ENCODE assay signal across 13 mouse cellular contexts in genomic region chr3:103772846-103773245, GRCm38 (mm10). TPM values are rescaled to one million over a fixed set of nuclear protein-coding genes. Genes with fewer than 3 reads are reported as not detected.
DNase-seq lines count a peak whose midpoint lies in the region; ATAC-seq and TF ChIP-seq lines count a peak whose summit lies in the region.
"Had no signal": no experiment of that assay in that cellular context is flagged by ENCODE, and none has a peak within 500 bp of the region (broad histone marks: within the 10 kb centered on the region; RNA-seq: fewer than 3 reads in every experiment).

No protein-coding gene starts in this region.

- no peaks in the 10 kb centered on the region for H3K27me3 ChIP-seq in cerebellum, adult 2 months (ENCODE audit: control insufficient read depth, insufficient read depth, low read length)
- no peaks in the 10 kb centered on the region for H3K27me3 ChIP-seq in thymus, adult 2 months (ENCODE audit: control insufficient read depth, insufficient read depth, low read length)
- no peaks in the 10 kb centered on the region for H3K27me3 ChIP-seq in splenic B cell, adult 2 months (ENCODE audit: control insufficient read depth, insufficient read depth, low read length, poor library complexity, severe bottlenecking)
- H3K27me3 ChIP-seq in midbrain, embryonic 13.5 days, result no peaks in the 10 kb centered on the region
- H3K27me3 ChIP-seq: embryonic facial prominence, embryonic 15.5 days; neural tube, embryonic 13.5 days had no signal

- no peaks in the 10 kb centered on the region for H3K9me3 ChIP-seq in midbrain, embryonic 13.5 days
- H3K9me3 ChIP-seq: embryonic facial prominence, embryonic 15.5 days; neural tube, embryonic 13.5 days had no signal

- DNase-seq in cerebellum, adult 2 months, result no peak
- no peak for DNase-seq in cerebellum, postnatal 36 days
- DNase-seq in thymus, adult 2 months, result no peak
- no peak for DNase-seq in thymus, postnatal 25 days
- peak; percentile 39 for DNase-seq in kidney, adult 18-20 months
- DNase-seq in splenic B cell, adult 2 months (ENCODE audit: low read depth, low spot score), result peak; percentile 75
- no peak for DNase-seq in yolk sac, embryonic 10.5 days (ENCODE audit: low spot score)
- DNase-seq: lung, embryonic 14.5 days had no signal

- peaks cover 24% of the 10 kb centered on the region for H3K4me1 ChIP-seq in cerebellum, adult 2 months (ENCODE audit: control insufficient read depth, insufficient read depth, low read length)
- H3K4me1 ChIP-seq in thymus, adult 2 months (replicated peaks; ENCODE audit: control insufficient read depth, insufficient read depth, low read length), result peaks cover 26% of the 10 kb centered on the region
- H3K4me1 ChIP-seq in midbrain, embryonic 13.5 days (replicated peaks), result 0 out of 2 replicates have a peak, but pooled peaks cover 2% of the 10 kb centered on the region

- no peak overlapping the region for H3K4me3 ChIP-seq in cerebellum, adult 2 months (replicated peaks; ENCODE audit: insufficient read depth, low read depth, low read length)
- H3K4me3 ChIP-seq in thymus, adult 2 months (ENCODE audit: control insufficient read depth, insufficient read depth, low read length), result no peak overlapping the region
- H3K4me3 ChIP-seq in midbrain, embryonic 13.5 days (replicated peaks), result no peak overlapping the region
- H3K4me3 ChIP-seq: embryonic facial prominence, embryonic 15.5 days; neural tube, embryonic 13.5 days had no signal

- no peak for TF ChIP-seq POLR2A in cerebellum, adult 2 months (IDR thresholded peaks at IDR 0.05; ENCODE audit: borderline replicate concordance, insufficient read depth, low read length)
- no peak for TF ChIP-seq POLR2A in thymus, adult 2 months (IDR thresholded peaks at IDR 0.05; ENCODE audit: control insufficient read depth, extremely low read depth, insufficient read depth, low read length, poor library complexity)

- H3K36me3 ChIP-seq in thymus, adult 2 months (ENCODE audit: control insufficient read depth, insufficient read depth, low read length), result peaks cover 30% of the 10 kb centered on the region
- peaks cover 3% of the 10 kb centered on the region for H3K36me3 ChIP-seq in splenic B cell, adult 2 months (ENCODE audit: control insufficient read depth, insufficient read depth, low read length, poor library complexity, severe bottlenecking)
- H3K36me3 ChIP-seq in midbrain, embryonic 13.5 days, result peaks cover 29% of the 10 kb centered on the region

- no peak for TF ChIP-seq CTCF in cerebellum, adult 2 months (IDR thresholded peaks at IDR 0.05; ENCODE audit: borderline replicate concordance, insufficient read depth, low read depth, low read length)
- no peak for TF ChIP-seq CTCF in thymus, adult 2 months (IDR thresholded peaks at IDR 0.05; ENCODE audit: borderline replicate concordance, control insufficient read depth, extremely low read depth, insufficient read depth, low read length, poor library complexity)

- no peak for ATAC-seq in midbrain, embryonic 13.5 days

- no peak overlapping the region for H3K4me2 ChIP-seq in midbrain, embryonic 13.5 days (replicated peaks)
- H3K4me2 ChIP-seq: embryonic facial prominence, embryonic 15.5 days; lung, embryonic 14.5 days; neural tube, embryonic 13.5 days had no signal

- H3K9ac ChIP-seq in midbrain, embryonic 13.5 days (replicated peaks), result no peak overlapping the region
- H3K9ac ChIP-seq: embryonic facial prominence, embryonic 15.5 days; lung, embryonic 14.5 days; neural tube, embryonic 13.5 days had no signal

- WGBS in cerebellum, adult 2 months, result 67% methylated on average over 4 of the region's 4 CpGs
- 4% methylated on average over 4 of the region's 4 CpGs for WGBS in thymus, adult 2 months
- 80% methylated on average over 4 of the region's 4 CpGs for WGBS in midbrain, embryonic 13.5 days

- peak overlapping the region; percentile 80 for H3K27ac ChIP-seq in cerebellum, adult 2 months (ENCODE audit: insufficient read depth, low read length)
- H3K27ac ChIP-seq in thymus, adult 2 months (ENCODE audit: control insufficient read depth, insufficient read depth, low read length), result peak overlapping the region; percentile 100
- no peak overlapping the region for H3K27ac ChIP-seq in midbrain, embryonic 13.5 days
- H3K27ac ChIP-seq: embryonic facial prominence, embryonic 15.5 days; neural tube, embryonic 13.5 days had no signal

RNA-seq across cellular contexts. Expression of gene Hipk1, which starts 18.5 kb away (rescaled TPM):
- polyA plus RNA-seq in cerebellum, adult 2 months (2012; rRNA removed), result 59.6 and 65.2 TPM in 2 replicates
- polyA plus RNA-seq in thymus, adult 2 months (2012; rRNA removed), result 172 and 231 TPM in 2 replicates
- polyA plus RNA-seq in midbrain, embryonic 13.5 days (2015; fragmentation: Nextera tagmentation; extraction: Ambion mirVana), result 13.2 and 14.5 TPM in 2 replicates

RNA-seq across cellular contexts. Expression of gene Gm10964, which starts 33.7 kb away (rescaled TPM):
- polyA plus RNA-seq in cerebellum, adult 2 months (2012; rRNA removed), result not detected in 2 replicates
- not detected in 2 replicates for polyA plus RNA-seq in thymus, adult 2 months (2012; rRNA removed)
- not detected in 2 replicates for polyA plus RNA-seq in midbrain, embryonic 13.5 days (2015; fragmentation: Nextera tagmentation; extraction: Ambion mirVana)
- polyA plus RNA-seq: brain, embryonic 14.5 days; embryonic facial prominence, embryonic 15.5 days; gonadal fat pad, adult 2 months; lung, embryonic 14.5 days; neural tube, embryonic 13.5 days had no signal

RNA-seq across cellular contexts. Expression of gene Olfml3, which starts 35.0 kb away (rescaled TPM):
- 5.0 TPM in 2 replicates for polyA plus RNA-seq in cerebellum, adult 2 months (2012; rRNA removed)
- polyA plus RNA-seq in thymus, adult 2 months (2012; rRNA removed), result 4.2 and 6.1 TPM in 2 replicates
- polyA plus RNA-seq in midbrain, embryonic 13.5 days (2015; fragmentation: Nextera tagmentation; extraction: Ambion mirVana), result 3.3 TPM in 2 replicates

RNA-seq across cellular contexts. Expression of gene Dclre1b, which starts 36.4 kb away (rescaled TPM):
- polyA plus RNA-seq in cerebellum, adult 2 months (2012; rRNA removed), result 8.5 and 11.3 TPM in 2 replicates
- polyA plus RNA-seq in thymus, adult 2 months (2012; rRNA removed), result 38.1 and 44.3 TPM in 2 replicates
- polyA plus RNA-seq in midbrain, embryonic 13.5 days (2015; fragmentation: Nextera tagmentation; extraction: Ambion mirVana), result 23.7 and 30.0 TPM in 2 replicates

RNA-seq across cellular contexts. Expression of gene Ap4b1, which starts 36.5 kb away (rescaled TPM):
- 19.2 and 23.2 TPM in 2 replicates for polyA plus RNA-seq in cerebellum, adult 2 months (2012; rRNA removed)
- 24.0 and 24.4 TPM in 2 replicates for polyA plus RNA-seq in thymus, adult 2 months (2012; rRNA removed)
- polyA plus RNA-seq in midbrain, embryonic 13.5 days (2015; fragmentation: Nextera tagmentation; extraction: Ambion mirVana), result 24.1 and 25.0 TPM in 2 replicates

Comparison
In these comparisons a context has a peak if more than half of its experiments do, and no peak if none do; other contexts are left out.
1. DNase-seq: peak in kidney, adult 18-20 months (single experiment) and splenic B cell, adult 2 months (single experiment); none in cerebellum, adult 2 months (0 of 2), cerebellum, postnatal 36 days (0 of 2), thymus, adult 2 months (single experiment), thymus, postnatal 25 days (single experiment) and yolk sac, embryonic 10.5 days (single experiment).